Comparison of ENCODE assay signal across 8 mouse cellular contexts in genomic region chr7:141755831-141756230, GRCm38 (mm10). TPM values are rescaled to one million over a fixed set of nuclear protein-coding genes. Genes with fewer than 3 reads are reported as not detected.
DNase-seq lines count a peak whose midpoint lies in the region; ATAC-seq and TF ChIP-seq lines count a peak whose summit lies in the region.

No protein-coding gene starts in this region.

- no peak overlapping the region for H3K4me2 ChIP-seq in liver, postnatal 0 days (ENCODE audit: low read depth, low read length)

- no peaks in the 10 kb centered on the region for H3K36me3 ChIP-seq in thymus, adult 2 months (ENCODE audit: control insufficient read depth, insufficient read depth, low read length)
- no peaks in the 10 kb centered on the region for H3K36me3 ChIP-seq in liver, postnatal 0 days (replicated peaks; ENCODE audit: insufficient read depth, low read length)

- DNase-seq in thymus, adult 2 months: peak; percentile 55
- no peak for DNase-seq in thymus, adult 18-20 months
- peak; percentile 18 for DNase-seq in brain, embryonic 18.5 days (ENCODE audit: low read depth, low spot score)
- peak; percentile 78 to 81 for DNase-seq in kidney, postnatal 4 days
- peak; percentile 79 for DNase-seq in liver, postnatal 0 days
- peak; percentile 88 for DNase-seq in retina, postnatal 1 day
- peak; percentile 35 for DNase-seq in yolk sac, embryonic 10.5 days (ENCODE audit: low spot score)

- TF ChIP-seq CTCF in thymus, adult 2 months (IDR thresholded peaks at IDR 0.05; ENCODE audit: borderline replicate concordance, control insufficient read depth, extremely low read depth, insufficient read depth, low read length, poor library complexity): no peak
- peak; percentile 96 for TF ChIP-seq CTCF in liver, postnatal 0 days (IDR thresholded peaks at IDR 0.05; ENCODE audit: low read depth)

- WGBS in thymus, adult 2 months: 48% methylated on average over 4 of the region's 4 CpGs
- 43% methylated on average over 4 of the region's 4 CpGs for WGBS in liver, postnatal 0 days (ENCODE audit: insufficient replicate concordance)

- peak; percentile 72; the same call in 1 of the 2 replicates for ATAC-seq in frontal cortex, adult (ENCODE audit: low TSS enrichment)
- ATAC-seq in liver, postnatal 0 days: peak; percentile 45; the same call in 1 of the 2 replicates

- no peaks in the 10 kb centered on the region for H3K4me1 ChIP-seq in thymus, adult 2 months (replicated peaks; ENCODE audit: control insufficient read depth, insufficient read depth, low read length)
- H3K4me1 ChIP-seq in liver, postnatal 0 days (ENCODE audit: insufficient read depth): no peaks in the 10 kb centered on the region

- no peak for TF ChIP-seq POLR2A in thymus, adult 2 months (IDR thresholded peaks at IDR 0.05; ENCODE audit: control insufficient read depth, extremely low read depth, insufficient read depth, low read length, poor library complexity)

- no peak overlapping the region for H3K9ac ChIP-seq in liver, postnatal 0 days (replicated peaks)

- no peaks in the 10 kb centered on the region for H3K27me3 ChIP-seq in thymus, adult 2 months (ENCODE audit: control insufficient read depth, insufficient read depth, low read length)
- H3K27me3 ChIP-seq in liver, postnatal 0 days (ENCODE audit: insufficient read depth, low read length): 0 out of 2 replicates have a peak, but pooled peaks cover 2% of the 10 kb centered on the region

- TF ChIP-seq EP300 in liver, postnatal 0 days (IDR thresholded peaks at IDR 0.05; ENCODE audit: low read depth): no peak

- H3K4me3 ChIP-seq in thymus, adult 2 months (ENCODE audit: control insufficient read depth, insufficient read depth, low read length): no peak overlapping the region
- no peak overlapping the region for H3K4me3 ChIP-seq in liver, postnatal 0 days (ENCODE audit: low read depth, low read length)

- no peak overlapping the region for H3K27ac ChIP-seq in thymus, adult 2 months (ENCODE audit: control insufficient read depth, insufficient read depth, low read length)
- no peak overlapping the region for H3K27ac ChIP-seq in liver, postnatal 0 days (ENCODE audit: low read depth)

- H3K9me3 ChIP-seq in liver, postnatal 0 days (ENCODE audit: low read length): no peaks in the 10 kb centered on the region

RNA-seq across cellular contexts. Expression of gene Muc5ac, which starts 32.9 kb away (rescaled TPM):
- 0.59 and 0.60 TPM in 2 replicates for polyA plus RNA-seq in thymus, adult 2 months (2012; rRNA removed)
- polyA plus RNA-seq in liver, postnatal 0 days (2015; fragmentation: Nextera tagmentation; extraction: Ambion mirVana): not detected in 2 replicates

Comparison
In these comparisons a context has a peak if more than half of its experiments do, and no peak if none do; other contexts are left out.
1. DNase-seq: peak in thymus, adult 2 months (single experiment), brain, embryonic 18.5 days (single experiment), kidney, postnatal 4 days (2 of 2), liver, postnatal 0 days (single experiment), retina, postnatal 1 day (single experiment) and yolk sac, embryonic 10.5 days (single experiment); none in thymus, adult 18-20 months (0 of 2).